8 mouse cellular contexts compared by ENCODE assay signal in the genomic region with DNA sequence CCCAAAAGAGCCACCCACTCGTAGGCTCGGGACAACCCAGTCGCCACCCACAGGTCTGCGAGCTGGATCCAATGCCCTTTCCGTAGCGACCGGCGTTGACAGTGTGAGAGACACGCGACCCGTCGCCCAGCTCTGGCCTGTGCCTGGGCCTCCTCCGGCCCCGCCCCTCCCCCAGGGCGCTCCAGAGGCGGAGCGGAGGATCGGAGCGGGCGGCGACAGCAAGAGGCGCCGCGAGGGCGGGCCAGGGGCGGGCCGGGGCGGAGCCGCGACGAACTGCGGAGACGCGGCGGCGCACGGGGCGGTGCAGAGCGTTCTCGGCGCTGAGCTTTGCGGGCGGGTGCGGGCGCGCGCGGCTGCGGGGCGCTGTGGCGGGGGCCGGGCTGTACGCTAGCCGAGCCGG. TPM values are rescaled to one million over a fixed set of nuclear protein-coding genes. Genes with fewer than 3 reads are reported as not detected.
DNase-seq lines count a peak whose midpoint lies in the region; ATAC-seq and TF ChIP-seq lines count a peak whose summit lies in the region.

A gene (plus strand): TSS at position 325 of the 400 bp plus-strand sequence.

- peaks cover 56% of the 10 kb centered on the region for H3K4me1 ChIP-seq in embryonic facial prominence, embryonic 14.5 days (ENCODE audit: control insufficient read depth, insufficient read depth, low read length)
- peaks cover 54% of the 10 kb centered on the region for H3K4me1 ChIP-seq in limb, embryonic 14.5 days (ENCODE audit: control insufficient read depth, insufficient read depth, low read length)
- peaks cover 22% of the 10 kb centered on the region for H3K4me1 ChIP-seq in midbrain, postnatal 0 days (ENCODE audit: insufficient read depth, low read length)

- no peaks in the 10 kb centered on the region for H3K27me3 ChIP-seq in embryonic facial prominence, embryonic 14.5 days (replicated peaks; ENCODE audit: control insufficient read depth, insufficient read depth, low read length)
- no peaks in the 10 kb centered on the region for H3K27me3 ChIP-seq in limb, embryonic 14.5 days (ENCODE audit: control insufficient read depth, insufficient read depth, low read length)
- H3K27me3 ChIP-seq in midbrain, postnatal 0 days (ENCODE audit: insufficient read depth, low read length), result no peaks in the 10 kb centered on the region

- peak within 1 kb of the TSS; percentile 82 for H3K9ac ChIP-seq in embryonic facial prominence, embryonic 14.5 days (ENCODE audit: low read depth, low read length)
- H3K9ac ChIP-seq in limb, embryonic 14.5 days (ENCODE audit: low read depth, low read length, severe bottlenecking), result peak within 1 kb of the TSS; percentile 73
- H3K9ac ChIP-seq in midbrain, postnatal 0 days (replicated peaks; ENCODE audit: low read length, poor library complexity, severe bottlenecking), result peak within 1 kb of the TSS; percentile 79

- H3K4me3 ChIP-seq in embryonic facial prominence, embryonic 14.5 days (ENCODE audit: low read depth, low read length), result peak within 1 kb of the TSS; percentile 89
- H3K4me3 ChIP-seq in limb, embryonic 14.5 days (replicated peaks; ENCODE audit: low read length), result peak within 1 kb of the TSS; percentile 78
- H3K4me3 ChIP-seq in midbrain, postnatal 0 days (ENCODE audit: low read depth, low read length), result peak within 1 kb of the TSS; percentile 86

- no peak for TF ChIP-seq CTCF in midbrain, postnatal 0 days (IDR thresholded peaks at IDR 0.05)

- TF ChIP-seq POLR2A in limb, embryonic 14.5 days (IDR thresholded peaks at IDR 0.05; ENCODE audit: borderline replicate concordance, extremely low read depth, insufficient read depth, insufficient read length), result 0 out of 2 replicates have a peak, but pooled peaks have one; percentile 43

- peak within 1 kb of the TSS; percentile 97 for H3K4me2 ChIP-seq in embryonic facial prominence, embryonic 14.5 days (ENCODE audit: low read depth, low read length)
- H3K4me2 ChIP-seq in limb, embryonic 14.5 days (replicated peaks; ENCODE audit: low read depth, low read length, severe bottlenecking), result peak within 1 kb of the TSS; percentile 98
- H3K4me2 ChIP-seq in midbrain, postnatal 0 days (ENCODE audit: low read depth, low read length, poor library complexity, severe bottlenecking), result peak within 1 kb of the TSS; percentile 95

- ATAC-seq in embryonic facial prominence, embryonic 14.5 days (ENCODE audit: low read depth), result peak; percentile 94
- ATAC-seq in limb, embryonic 14.5 days (ENCODE audit: low FRiP score, low read depth), result peak; percentile 93
- ATAC-seq in midbrain, postnatal 0 days (ENCODE audit: low FRiP score), result peak; percentile 94

- 0 out of 2 replicates have a peak within 1 kb of the TSS, but pooled peaks have one; percentile 61 for H3K27ac ChIP-seq in embryonic facial prominence, embryonic 14.5 days (replicated peaks; ENCODE audit: low read depth, low read length)
- H3K27ac ChIP-seq in limb, embryonic 14.5 days (replicated peaks; ENCODE audit: low read depth, low read length), result 0 out of 2 replicates have a peak within 1 kb of the TSS, but pooled peaks have one; percentile 43
- H3K27ac ChIP-seq in midbrain, postnatal 0 days (ENCODE audit: low read depth, low read length), result peak within 1 kb of the TSS; percentile 76

- H3K36me3 ChIP-seq in embryonic facial prominence, embryonic 14.5 days (ENCODE audit: control insufficient read depth, insufficient read depth, low read length), result 0 out of 2 replicates have a peak, but pooled peaks cover 4% of the 10 kb centered on the region
- H3K36me3 ChIP-seq in limb, embryonic 14.5 days (ENCODE audit: control insufficient read depth, insufficient read depth, low read length), result no peaks in the 10 kb centered on the region; the same call in 1 of the 2 replicates
- H3K36me3 ChIP-seq in midbrain, postnatal 0 days (ENCODE audit: insufficient read depth, low read length), result no peaks in the 10 kb centered on the region

- 2% methylated on average over 9 of the region's 55 CpGs for whole genome bisulfite sequencing in embryonic facial prominence, embryonic 14.5 days
- WGBS in limb, embryonic 14.5 days, result 2% methylated on average over 12 of the region's 55 CpGs
- 0% methylated on average over 15 of the region's 55 CpGs for WGBS in midbrain, postnatal 0 days

- H3K9me3 ChIP-seq in embryonic facial prominence, embryonic 14.5 days (ENCODE audit: control insufficient read depth, low read length), result no peaks in the 10 kb centered on the region
- no peaks in the 10 kb centered on the region for H3K9me3 ChIP-seq in limb, embryonic 14.5 days (ENCODE audit: control insufficient read depth, low read length)
- H3K9me3 ChIP-seq in midbrain, postnatal 0 days (ENCODE audit: low read length), result no peaks in the 10 kb centered on the region

- peak; percentile 92 for DNase-seq in 3134 (ENCODE audit: extremely low read depth, insufficient read length, low spot score)
- peak; percentile 84 to 88 for DNase-seq in adrenal gland, postnatal 4 days (ENCODE audit: low spot score in 2 of 2)
- DNase-seq in embryonic facial prominence, embryonic 14.5 days (ENCODE audit: low spot score), result peak; percentile 96
- peak; percentile 89 for DNase-seq in heart, adult 8-10 months (ENCODE audit: low spot score)
- peak; percentile 96 for DNase-seq in kidney, adult 9 months
- DNase-seq in limb, embryonic 14.5 days (ENCODE audit: low spot score), result peak; percentile 88
- DNase-seq in midbrain, postnatal 0 days (ENCODE audit: low spot score), result peak; percentile 96
- peak; percentile 88 to 92 for DNase-seq in spleen, postnatal 14 days (ENCODE audit: low spot score in 2 of 2)

RNA-seq across cellular contexts. Expression of the gene that starts here (rescaled TPM):
- total RNA-seq in adrenal gland, postnatal 4 days (2021), result 10 to 100 TPM; 79.2 to 89.3 TPM
- polyA plus RNA-seq in embryonic facial prominence, embryonic 14.5 days (2014; fragmentation: Nextera tagmentation; extraction: Ambion mirVana), result 10.1 and 11.5 TPM in 2 replicates
- 10 to 100 TPM; 20.3 to 24.4 (median 21.2) TPM for total RNA-seq in heart, adult 8-10 months (2022)
- 50.5 and 63.4 TPM in 2 replicates for polyA plus RNA-seq in limb, embryonic 14.5 days (2012; rRNA removed)
- 14.9 and 19.3 TPM in 2 replicates for polyA plus RNA-seq in limb, embryonic 14.5 days (2014; fragmentation: Nextera tagmentation; extraction: Ambion mirVana)
- total RNA-seq in midbrain, postnatal 0 days (2014; rRNA removed), result 89.8 and 104 TPM in 2 replicates
- 17.3 and 17.4 TPM in 2 replicates for polyA plus RNA-seq in midbrain, postnatal 0 days (2015; fragmentation: Nextera tagmentation; extraction: Ambion mirVana)

Comparison
In these comparisons a context has a peak if more than half of its experiments do, and no peak if none do; other contexts are left out.
1. Peak in every context shown above with its lines: DNase-seq, ATAC-seq, H3K4me3 ChIP-seq and H3K27ac ChIP-seq.